Mouse (Mus musculus) cerebellum, postnatal 4 days (tissue): ENCODE results near the gene Ankrd13b.

ENCODE experiments used
- DNase-seq, 2 experiments: peaks; one replicate each; pipeline ENCODE4 v3.0.0; 2022; ENCODE audit warnings: low spot score in 2 of 2, mixed read lengths in 1 of 2

Ankrd13b gene

GRCm38 (mm10) chr11:77492311-77492871 lies 2.9 kb upstream of the Ankrd13b start:
- DNase-seq = no peak

GRCm38 (mm10) chr11:77491502-77492291 lies 2.2 kb upstream of the Ankrd13b start:
- no peak for DNase-seq

- DNase-seq = peak; percentile 97
Observed at GRCm38 (mm10) chr11:77491123-77491501, 1.6 kb upstream of the Ankrd13b start.

GRCm38 (mm10) chr11:77490451-77490850 lies 973 bp upstream of the Ankrd13b start:
- DNase-seq = no peak

GRCm38 (mm10) chr11:77488771-77489581 lies 502 bp downstream of the Ankrd13b start:
- DNase-seq = no peak

- peak in 1 of 2 experiments; percentile 51 for DNase-seq
Observed at GRCm38 (mm10) chr11:77486798-77487197, 2.7 kb downstream of the Ankrd13b start.

GRCm38 (mm10) chr11:77485229-77485628 lies 4.2 kb downstream of the Ankrd13b start:
- no peak for DNase-seq

GRCm38 (mm10) chr11:77483510-77484255 lies 5.8 kb downstream of the Ankrd13b start:
- no peak for DNase-seq

GRCm38 (mm10) chr11:77483043-77483442 lies 6.4 kb downstream of the Ankrd13b start:
- DNase-seq = no peak

GRCm38 (mm10) chr11:77476895-77477294 lies 12.6 kb downstream of the Ankrd13b start:
- DNase-seq = no peak

- DNase-seq = no peak
Observed at GRCm38 (mm10) chr11:77476216-77476615, 13.3 kb downstream of the Ankrd13b start.

GRCm38 (mm10) chr11:77472775-77473174 lies 16.7 kb downstream of the Ankrd13b start:
- no peak for DNase-seq

GRCm38 (mm10) chr11:77471407-77471806 lies 18.1 kb downstream of the Ankrd13b start:
- DNase-seq = peak in 1 of 2 experiments; percentile 15

GRCm38 (mm10) chr11:77468397-77468796 lies 21.1 kb downstream of the Ankrd13b start:
- DNase-seq = no peak

- peak; percentile 66 to 68 for DNase-seq
Observed at GRCm38 (mm10) chr11:77467784-77468183, 21.7 kb downstream of the Ankrd13b start.

- peak in 1 of 2 experiments; percentile 59 for DNase-seq
Observed at GRCm38 (mm10) chr11:77467157-77467556, 22.3 kb downstream of the Ankrd13b start.

GRCm38 (mm10) chr11:77466544-77466943 lies 22.9 kb downstream of the Ankrd13b start:
- DNase-seq = no peak

GRCm38 (mm10) chr11:77465111-77465510 lies 24.4 kb downstream of the Ankrd13b start:
- DNase-seq = no peak

GRCm38 (mm10) chr11:77464684-77465083 lies 24.8 kb downstream of the Ankrd13b start:
- DNase-seq = no peak

GRCm38 (mm10) chr11:77463786-77464185 lies 25.7 kb downstream of the Ankrd13b start:
- no peak for DNase-seq

GRCm38 (mm10) chr11:77463101-77463445 lies 26.4 kb downstream of the Ankrd13b start:
- no peak for DNase-seq
